Mouse (Mus musculus) 416B (cell line): ENCODE data around the gene Ank3.

Experiments used
- DNase-seq: peaks from one replicate; pipeline ENCODE4 v3.0.0; 2011; ENCODE audit warnings: low read depth

The Ank3 gene

GRCm38 (mm10) chr10:69904321-69904720 is 505.7 kb downstream of the Ank3 start:
- no peak for DNase-seq

GRCm38 (mm10) chr10:69907795-69908764 is 509.5 kb downstream of the Ank3 start:
- peak; percentile 49 for DNase-seq

DNA sequence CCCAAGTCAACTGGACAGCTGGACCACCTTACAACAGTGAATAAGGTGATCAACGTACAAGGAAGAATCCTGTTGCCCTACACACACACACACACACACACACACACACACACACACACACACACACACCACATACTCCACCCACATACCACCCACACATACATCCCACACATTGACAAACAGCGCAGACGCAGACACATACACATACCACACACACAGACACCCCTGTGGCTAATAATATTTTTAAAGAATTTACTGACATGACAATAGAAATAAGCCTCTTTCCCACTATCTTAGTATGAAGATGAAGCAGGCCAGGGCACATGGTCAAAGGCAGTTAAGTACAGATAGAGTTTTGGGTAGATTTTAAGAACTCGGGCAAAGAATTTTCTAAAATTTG is 511.3 kb downstream of the Ank3 start:
- DNase-seq = no peak

GRCm38 (mm10) chr10:69910304-69910703 is 511.7 kb downstream of the Ank3 start:
- DNase-seq = peak; percentile 87

- DNase-seq = peak; percentile 29
These were observed 512.2 kb downstream of the Ank3 start for GRCm38 (mm10) chr10:69910726-69911125.

- no peak for DNase-seq
These were observed 517.0 kb downstream of the Ank3 start for GRCm38 (mm10) chr10:69915566-69915965.

DNA sequence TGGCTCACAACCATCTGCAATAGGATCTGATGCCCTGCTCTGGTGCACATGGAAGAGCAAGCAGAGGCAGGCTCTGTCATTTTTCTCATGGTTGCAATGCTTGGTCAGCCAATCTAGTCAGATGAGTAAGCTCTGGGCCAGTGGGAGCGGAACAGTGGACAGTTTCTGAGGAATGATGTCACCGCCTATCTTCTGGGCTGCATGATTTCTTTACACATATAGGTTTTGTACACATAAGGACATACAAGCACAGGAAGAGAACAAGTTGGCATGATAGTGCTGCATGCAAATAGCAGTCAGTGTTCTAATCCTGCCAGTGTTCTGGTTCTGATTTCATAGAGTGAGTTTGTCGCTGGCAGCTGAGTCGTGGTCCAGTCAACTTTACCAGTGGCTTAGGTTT is 517.6 kb downstream of the Ank3 start:
- no peak for DNase-seq

DNA sequence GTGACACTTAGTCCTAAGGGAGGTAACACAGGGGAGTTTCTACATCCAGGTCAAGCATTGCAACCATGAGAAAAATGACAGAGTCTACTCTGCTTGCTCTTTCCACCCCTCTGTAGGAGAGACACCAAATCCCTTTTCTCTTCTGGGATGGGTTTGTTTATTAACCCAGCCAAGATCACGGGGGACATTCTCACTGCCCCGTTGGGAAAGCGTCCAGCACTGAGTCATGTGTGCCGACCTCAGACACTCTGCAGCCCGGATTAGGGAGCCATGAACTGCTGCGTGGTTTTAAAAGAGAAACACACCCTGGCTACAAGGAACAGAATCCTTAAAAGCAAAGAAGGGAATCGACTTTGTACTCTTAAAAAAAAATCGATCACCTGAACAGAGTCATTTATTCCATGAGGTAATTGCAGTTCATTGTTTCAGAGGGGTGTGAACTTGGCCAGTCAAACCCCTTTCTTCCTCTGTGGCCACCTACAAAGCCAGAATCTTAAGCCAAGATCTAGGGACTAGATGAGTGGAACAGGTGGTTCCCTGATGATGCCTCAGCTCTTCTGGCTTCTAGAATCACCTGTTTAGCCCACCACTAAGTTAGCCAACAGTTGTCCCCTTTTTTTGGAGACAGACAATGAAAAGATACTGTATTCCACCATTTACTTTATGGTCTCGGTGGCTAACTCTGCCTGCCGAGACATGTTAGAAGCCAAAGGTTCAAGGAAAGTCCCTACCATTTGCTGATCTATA is 518.3 kb downstream of the Ank3 start:
- DNase-seq = no peak

- no peak for DNase-seq
These were observed 519.1 kb downstream of the Ank3 start for GRCm38 (mm10) chr10:69917711-69918110.

GRCm38 (mm10) chr10:69918461-69919151 is 520.0 kb downstream of the Ank3 start:
- DNase-seq = peak; percentile 22

DNA sequence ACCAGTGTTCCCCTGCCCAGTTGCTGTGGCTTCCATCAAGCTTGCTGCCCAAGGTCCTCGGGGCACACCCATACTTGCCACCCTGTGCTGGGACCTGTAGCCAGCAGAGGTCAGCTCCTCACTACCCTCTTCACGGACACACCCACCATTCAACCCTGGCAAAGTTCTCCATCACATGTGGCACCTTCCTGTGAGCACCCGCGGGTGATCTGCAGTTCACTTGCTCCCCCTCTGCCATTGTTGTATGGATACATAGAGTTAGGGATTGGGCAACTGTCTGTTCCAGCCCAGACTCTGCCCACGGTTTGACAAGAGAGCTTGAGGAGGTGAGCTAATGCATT is 520.5 kb downstream of the Ank3 start:
- DNase-seq = no peak

DNA sequence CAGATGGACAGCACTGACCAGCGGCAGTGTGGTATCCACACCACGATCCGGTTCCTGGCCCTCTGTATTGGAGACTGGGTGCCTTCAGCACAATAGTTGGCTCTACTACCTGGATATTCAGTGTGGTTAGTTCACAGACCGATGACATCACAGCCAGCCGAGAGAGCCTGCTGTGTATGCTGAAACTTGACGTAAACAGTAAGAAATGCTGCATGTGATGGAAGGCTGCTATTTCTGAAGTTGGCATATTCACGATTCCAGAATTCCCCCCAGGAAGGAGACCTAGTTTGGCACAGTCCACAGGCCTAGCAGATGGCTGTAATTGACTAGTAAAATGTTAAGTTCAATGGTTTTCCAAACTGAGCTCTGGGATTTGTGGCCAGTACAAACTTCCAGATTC is 521.2 kb downstream of the Ank3 start:
- DNase-seq = no peak

GRCm38 (mm10) chr10:69922076-69922475 is 523.5 kb downstream of the Ank3 start:
- DNase-seq = no peak

GRCm38 (mm10) chr10:69923801-69924200 is 525.2 kb downstream of the Ank3 start:
- DNase-seq = no peak

DNA sequence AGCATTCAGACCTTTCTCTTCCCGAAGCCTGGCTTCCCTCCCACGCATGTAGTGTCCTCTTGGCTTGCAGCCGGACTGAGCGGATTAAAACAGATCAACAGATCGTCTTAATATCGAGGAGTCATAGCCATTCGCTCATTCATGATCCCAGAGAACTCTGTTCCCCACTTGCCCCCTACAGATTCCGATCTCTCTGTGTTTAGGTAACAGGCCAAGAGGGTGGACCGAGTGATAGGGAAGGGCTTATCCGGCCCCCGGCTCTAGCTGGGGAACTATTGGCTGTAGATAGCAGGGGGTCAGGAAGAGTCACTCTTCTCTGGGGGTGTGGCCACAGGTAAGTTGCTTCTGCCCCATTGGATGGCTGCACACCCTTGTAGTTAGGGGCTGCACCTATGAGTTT is 525.7 kb downstream of the Ank3 start:
- no peak for DNase-seq

DNA sequence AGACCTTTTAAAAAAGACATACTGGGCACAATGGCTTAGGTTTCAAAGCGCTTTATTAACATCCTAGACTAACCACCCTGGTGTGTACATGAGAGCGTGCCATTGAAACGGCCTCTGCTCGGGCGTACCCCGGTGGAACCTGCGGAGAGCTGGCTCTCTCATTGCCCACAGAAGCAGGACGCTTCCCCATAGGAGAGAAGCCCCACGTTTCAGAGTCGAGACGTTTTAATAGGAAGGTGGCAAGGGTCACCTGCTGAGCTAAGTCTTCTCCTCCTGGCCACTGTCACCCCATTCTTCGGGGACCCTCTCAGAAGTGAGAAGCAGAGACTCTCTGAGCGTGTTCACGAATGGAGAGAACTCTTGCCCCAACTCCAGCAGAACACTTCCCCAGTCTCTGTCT is 526.3 kb downstream of the Ank3 start:
- DNase-seq = no peak

DNA sequence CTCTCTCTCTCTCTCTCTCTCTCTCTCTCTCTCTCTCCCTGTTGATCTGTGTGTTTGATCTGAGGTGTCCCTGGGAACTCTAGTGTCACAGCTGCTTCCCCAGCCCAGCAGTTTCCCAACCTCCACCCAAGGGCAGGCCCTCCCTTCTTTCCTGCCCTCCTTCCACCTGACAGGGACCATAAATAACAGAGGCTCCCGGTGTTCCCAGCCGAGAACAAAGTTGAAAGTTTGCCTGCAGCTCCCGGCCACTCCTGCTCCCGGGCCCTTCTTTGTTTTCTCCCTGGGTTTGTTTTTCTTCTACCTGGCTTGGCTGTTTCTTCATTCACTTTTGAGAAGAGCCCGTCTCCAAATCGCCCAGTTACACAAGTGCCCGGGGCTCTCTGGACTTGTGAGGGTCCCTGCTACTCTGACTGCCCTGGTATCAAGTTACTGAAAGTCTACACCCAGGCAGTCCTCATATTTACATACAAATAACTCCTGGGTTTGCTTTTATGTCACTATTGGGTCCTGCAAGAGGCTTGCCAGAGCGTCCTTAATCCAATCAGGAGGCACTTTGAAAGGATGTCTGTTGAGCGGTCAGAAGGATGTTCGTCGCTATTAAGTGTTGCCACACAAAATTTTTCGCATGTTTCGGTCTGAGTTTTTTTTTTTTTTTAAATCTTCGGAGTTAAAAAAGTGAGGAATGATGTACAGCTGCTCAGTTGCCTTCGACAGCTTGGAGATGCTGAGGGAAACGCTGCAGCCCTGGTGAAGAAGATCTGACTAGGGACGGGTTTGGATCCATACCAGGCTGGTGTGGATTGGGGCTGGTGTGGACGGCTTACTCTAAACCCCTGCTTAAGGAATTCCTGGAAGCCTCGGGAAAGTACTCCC is 526.9 kb downstream of the Ank3 start:
- DNase-seq = no peak

GRCm38 (mm10) chr10:69926158-69926882 is 527.7 kb downstream of the Ank3 start:
- no peak for DNase-seq

GRCm38 (mm10) chr10:69927012-69927411 is 528.4 kb downstream of the Ank3 start:
- no peak for DNase-seq

DNA sequence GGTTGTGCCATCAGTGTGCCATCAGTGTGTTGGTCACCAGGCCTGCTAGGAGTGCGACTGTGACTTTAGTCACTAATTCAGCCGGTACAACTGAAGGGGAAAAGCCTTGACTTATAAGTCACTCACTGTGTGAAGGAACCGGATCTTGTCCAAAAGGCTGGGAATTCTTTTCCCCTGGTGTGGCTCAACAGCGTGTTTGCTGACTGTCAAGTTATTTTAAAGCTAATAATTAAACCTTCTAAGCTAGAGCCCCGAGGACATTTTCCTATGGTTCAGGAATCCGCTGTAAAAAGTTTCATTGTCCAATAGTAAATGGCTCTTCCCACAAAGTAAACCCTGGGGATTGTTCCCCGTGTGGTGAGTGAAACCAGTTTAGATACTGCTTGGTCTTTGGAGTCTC is 529.8 kb downstream of the Ank3 start:
- no peak for DNase-seq

- no peak for DNase-seq
These were observed 531.9 kb downstream of the Ank3 start for GRCm38 (mm10) chr10:69930503-69930902.
